Mouse (Mus musculus) heart, embryonic 12.5 days (tissue): ENCODE results near the gene Zfp319. TPM values are rescaled to one million over a fixed set of nuclear protein-coding genes. Genes with fewer than 3 reads are reported as not detected.

Source experiments
- ATAC-seq: fragments of 200-750 bp; cut with Nextera tagmentation; 2 replicates; pipeline ENCODE4 v1.8.0; 2017; ENCODE audit warnings: moderate TSS enrichment, moderate library complexity; ENCODE audit not compliant: insufficient number of reproducible peaks, low FRiP score
- H3K27ac ChIP-seq: fragments of 300-500 bp; sonication (generic); 2 replicates; pipeline ENCODE4 v1.5.1; 2016; ENCODE audit warnings: mild to moderate bottlenecking, moderate library complexity; ENCODE audit not compliant: poor library complexity, severe bottlenecking
- H3K27me3 ChIP-seq: fragments of 300-500 bp; sonication (generic); replicated peaks from 2 replicates; pipeline ENCODE4 v1.6.1; 2016; ENCODE audit warnings: mild to moderate bottlenecking, moderate library complexity
- H3K36me3 ChIP-seq: fragments of 300-500 bp; sonication (generic); 2 replicates; pipeline ENCODE4 v1.6.1; 2016; ENCODE audit warnings: mild to moderate bottlenecking, moderate library complexity
- H3K4me1 ChIP-seq: fragments of 300-500 bp; sonication (generic); replicated peaks from 2 replicates; pipeline ENCODE4 v1.6.1; 2016; ENCODE audit warnings: mild to moderate bottlenecking
- H3K4me2 ChIP-seq: fragments of 300-500 bp; sonication (generic); 2 replicates; pipeline ENCODE4 v1.6.1; 2016; ENCODE audit warnings: mild to moderate bottlenecking, moderate library complexity
- H3K4me3 ChIP-seq: fragments of 300-500 bp; sonication (generic); 2 replicates; pipeline ENCODE4 v1.5.1; 2016; ENCODE audit warnings: mild to moderate bottlenecking
- H3K9ac ChIP-seq: fragments of 300-500 bp; sonication (generic); 2 replicates; pipeline ENCODE4 v1.6.1; 2016; ENCODE audit warnings: mild to moderate bottlenecking, moderate library complexity
- H3K9me3 ChIP-seq: fragments of 300-500 bp; sonication (generic); replicated peaks from 2 replicates; pipeline ENCODE4 v1.6.1; 2016; ENCODE audit warnings: mild to moderate bottlenecking, moderate library complexity
- WGBS: fragments of 180-500 bp; shearing (Covaris S2); methylation state at CpG from one replicate; pipeline ENCODE4 v1.1.7; 2016; 5-methylcytosine and 5-hydroxymethylcytosine counted together
- polyA plus RNA-seq: library from polyadenylated mRNA; unstranded; fragments of >200 nt; fragmentation: Nextera tagmentation; extraction: Ambion mirVana; gene quantifications from 2 replicates; pipeline ENCODE4 v1.2.1, GENCODE M21; 2016

The Zfp319 gene
- polyA plus RNA-seq, 1 experiment from 2014 or later, result 8.6 TPM

DNA sequence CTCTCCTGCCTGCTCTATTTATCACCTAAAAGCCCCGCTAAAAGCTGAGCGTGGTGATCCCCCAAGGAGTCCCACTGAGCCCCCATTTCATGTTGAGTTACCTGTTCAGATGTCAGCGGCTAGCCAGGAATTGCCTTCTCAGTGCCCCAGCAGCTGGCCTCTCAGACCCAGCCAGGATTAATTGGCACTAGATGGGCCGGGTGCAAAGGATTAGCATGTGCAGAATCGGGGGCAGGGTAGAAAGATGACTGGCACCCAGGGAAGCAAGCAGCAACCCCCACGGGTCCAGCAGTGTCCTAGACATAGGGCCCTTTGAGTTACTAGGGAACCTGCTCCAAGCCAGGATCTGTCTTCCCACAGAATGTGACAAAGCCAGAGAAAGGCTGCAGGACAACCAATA is 25.3 kb downstream of the Zfp319 start, which contains the start of gene Cngb1:
Gene Cngb1, minus strand, starts transcription at position 155 of the 400 bp plus-strand sequence.
- no peaks in the 10 kb centered on the region for H3K36me3 ChIP-seq
- peaks cover 16% of the 10 kb centered on the region; the same call in 1 of the 2 replicates for H3K4me1 ChIP-seq
- no peak within 1 kb of the TSS for H3K4me2 ChIP-seq
- 39% methylated on average over 6 of the region's 6 CpGs for WGBS
- no peaks in the 10 kb centered on the region for H3K9me3 ChIP-seq
- no peak within 1 kb of the TSS for H3K4me3 ChIP-seq
- peaks cover 13% of the 10 kb centered on the region; the same call in 1 of the 2 replicates for H3K27me3 ChIP-seq
- H3K9ac ChIP-seq, result no peak within 1 kb of the TSS
- H3K27ac ChIP-seq, result no peak within 1 kb of the TSS
- ATAC-seq, result no peak

DNA sequence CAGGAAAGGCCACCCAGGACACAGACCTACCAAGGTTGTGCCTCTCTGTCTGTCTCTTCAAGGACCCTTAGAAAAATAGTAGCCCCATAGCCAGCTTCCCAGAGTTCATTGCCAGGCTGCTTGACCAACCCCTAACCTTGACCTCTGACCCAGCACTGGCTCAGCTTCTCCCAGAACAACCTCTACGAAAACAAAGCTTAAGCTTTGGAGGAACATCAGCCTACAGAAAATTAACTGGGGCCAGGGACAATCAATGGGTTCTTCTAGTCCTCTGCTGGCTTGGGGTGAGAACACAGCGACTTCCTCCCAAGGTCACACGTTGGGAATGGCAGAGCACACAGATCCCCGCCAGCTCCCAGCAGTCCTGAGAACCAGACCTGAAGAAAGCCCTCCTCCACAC is 26.2 kb downstream of the Zfp319 start:
- H3K27ac ChIP-seq, result no peak overlapping the region
- peaks cover 10% of the 10 kb centered on the region; the same call in 1 of the 2 replicates for H3K27me3 ChIP-seq
- no peak for ATAC-seq
- no peaks in the 10 kb centered on the region for H3K9me3 ChIP-seq
- H3K9ac ChIP-seq, result no peak overlapping the region
- no peak overlapping the region for H3K4me3 ChIP-seq
- no peak overlapping the region for H3K4me2 ChIP-seq
- no peaks in the 10 kb centered on the region for H3K36me3 ChIP-seq
- WGBS, result 54% methylated on average over 4 of the region's 4 CpGs
- peaks cover 16% of the 10 kb centered on the region; the same call in 1 of the 2 replicates for H3K4me1 ChIP-seq

DNA sequence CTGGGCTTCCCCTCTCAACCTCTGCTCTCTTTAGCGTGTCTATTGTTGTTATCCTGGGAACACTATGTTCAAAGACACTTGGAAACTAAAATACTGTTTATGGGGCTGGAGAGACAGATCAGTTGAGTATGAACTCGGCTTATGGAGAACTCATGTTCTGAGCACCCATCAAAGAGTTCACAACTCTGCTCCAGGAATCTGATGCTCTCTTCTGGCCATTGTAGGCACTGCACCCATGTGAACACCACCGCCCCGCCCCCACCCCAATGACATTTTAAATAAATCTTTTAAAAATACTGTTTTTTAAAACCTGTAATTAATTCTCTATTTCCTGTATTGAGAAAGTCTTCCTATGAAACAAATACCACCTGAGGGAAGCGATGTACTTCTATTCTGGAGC is 29.3 kb downstream of the Zfp319 start:
- Histone ChIP-seq H3K4me1 (0 out of 2 replicates have a peak, but pooled peaks cover 10% of the 10 kb centered on the region), H3K27me3 (peaks cover 17% of the 10 kb centered on the region; the same call in 1 of the 2 replicates), H3K9ac (no peak overlapping the region), H3K36me3 (no peaks in the 10 kb centered on the region), H3K27ac (no peak overlapping the region), H3K4me3 (no peak overlapping the region), H3K9me3 (no peaks in the 10 kb centered on the region), H3K4me2 (no peak overlapping the region)
- WGBS, result 25% methylated on average over 5 of the region's 5 CpGs
- no peak for ATAC-seq

DNA sequence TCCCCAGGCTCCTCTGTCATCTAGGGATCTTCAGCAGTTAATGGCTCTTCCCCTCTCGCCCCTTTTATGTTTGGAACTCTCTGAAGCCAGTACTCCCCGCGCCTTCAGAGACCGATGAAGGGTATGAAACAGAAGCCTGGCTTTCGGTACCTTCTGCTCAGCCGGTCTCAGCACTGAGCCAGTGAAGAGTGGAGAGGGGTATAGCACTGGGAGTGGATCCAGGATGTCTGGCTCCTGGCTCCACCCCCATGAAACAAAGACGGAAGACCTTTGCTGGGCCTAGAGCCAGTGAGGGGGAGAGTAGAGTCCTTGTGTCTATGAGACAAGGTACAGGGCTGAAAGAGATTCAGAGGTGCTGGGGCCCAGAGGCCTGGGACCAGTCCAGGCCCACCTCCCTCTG is 37.9 kb downstream of the Zfp319 start:
- Histone ChIP-seq H3K9ac (0 out of 2 replicates have a peak overlapping the region, but pooled peaks have one; percentile 3), H3K4me3 (no peak overlapping the region)
- peak; percentile 81 for ATAC-seq

DNA sequence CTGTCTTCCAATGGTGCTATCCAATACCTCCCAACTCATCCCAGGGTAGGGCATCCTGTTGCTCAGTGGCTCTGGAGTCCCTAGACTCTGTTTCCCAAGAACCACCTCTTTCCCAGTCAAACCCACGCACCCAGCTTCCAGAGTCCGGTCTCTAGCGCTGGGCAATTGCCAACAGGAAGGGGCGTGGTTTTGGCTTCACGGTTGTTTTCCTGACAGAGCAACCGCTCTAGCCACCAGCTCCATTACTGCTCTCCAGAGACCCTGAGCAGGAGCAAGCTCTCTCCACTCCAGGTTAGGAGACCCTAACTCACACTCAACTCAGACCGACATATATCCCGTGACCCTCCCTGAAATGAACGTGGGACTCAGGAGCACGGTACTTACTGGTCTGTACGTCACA is 38.6 kb downstream of the Zfp319 start:
- H3K4me1 ChIP-seq, result peaks cover 22% of the 10 kb centered on the region
- ATAC-seq, result peak; percentile 31; the same call in 1 of the 2 replicates
- WGBS, result 64% methylated on average over 11 of the region's 11 CpGs
- H3K27me3 ChIP-seq, result no peaks in the 10 kb centered on the region
- H3K4me3 ChIP-seq, result no peak overlapping the region
- no peaks in the 10 kb centered on the region for H3K36me3 ChIP-seq
- 0 out of 2 replicates have a peak, but pooled peaks cover 3% of the 10 kb centered on the region for H3K9me3 ChIP-seq
- peak overlapping the region; percentile 40; the same call in 1 of the 2 replicates for H3K4me2 ChIP-seq
- no peak overlapping the region for H3K9ac ChIP-seq
- H3K27ac ChIP-seq, result no peak overlapping the region

More for the DNA sequence above, 37.9 kb downstream of the Zfp319 start:
- Histone ChIP-seq H3K27ac (peak overlapping the region; percentile 52), H3K4me1 (peaks cover 22% of the 10 kb centered on the region), H3K4me2 (peak overlapping the region; percentile 40), H3K36me3 (no peaks in the 10 kb centered on the region), H3K9me3 (0 out of 2 replicates have a peak, but pooled peaks cover 3% of the 10 kb centered on the region), H3K27me3 (no peaks in the 10 kb centered on the region)
- WGBS, result 61% methylated on average over 7 of the region's 7 CpGs

DNA sequence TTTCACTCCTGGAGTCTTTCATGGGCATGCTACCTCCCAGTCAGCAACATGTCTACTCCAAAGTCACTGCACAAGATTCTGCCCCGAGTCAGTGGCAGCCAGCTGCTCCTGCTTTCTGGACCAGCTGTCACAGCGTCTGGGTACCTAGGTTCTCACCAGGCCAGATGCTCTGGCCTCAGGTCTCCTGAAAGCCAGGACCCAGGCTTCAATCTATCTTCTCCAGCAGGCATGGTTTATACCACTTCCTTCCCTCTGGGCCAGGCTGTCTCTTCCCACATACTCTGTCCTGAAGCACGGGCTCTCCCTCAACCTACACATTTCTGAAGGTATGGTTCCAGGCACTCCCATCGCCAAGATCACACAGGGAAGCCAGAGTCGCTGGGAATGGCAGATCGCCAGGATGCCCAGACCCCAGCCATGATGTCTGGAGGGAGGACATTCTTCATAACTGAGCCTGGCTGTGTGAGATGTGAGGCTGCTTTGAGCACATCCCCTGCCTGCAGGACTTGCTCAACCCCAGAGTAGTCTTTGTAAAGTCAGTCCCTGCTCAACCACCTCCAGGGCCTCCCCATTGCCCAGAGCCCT is 42.6 kb downstream of the Zfp319 start:
- Histone ChIP-seq H3K4me1 (peaks cover 16% of the 10 kb centered on the region), H3K27me3 (no peaks in the 10 kb centered on the region), H3K4me2 (no peak overlapping the region), H3K9ac (no peak overlapping the region), H3K9me3 (peaks cover 3% of the 10 kb centered on the region; the same call in 1 of the 2 replicates), H3K4me3 (no peak overlapping the region), H3K27ac (no peak overlapping the region), H3K36me3 (no peaks in the 10 kb centered on the region)
- WGBS, result 58% methylated on average over 6 of the region's 6 CpGs
- ATAC-seq, result no peak

DNA sequence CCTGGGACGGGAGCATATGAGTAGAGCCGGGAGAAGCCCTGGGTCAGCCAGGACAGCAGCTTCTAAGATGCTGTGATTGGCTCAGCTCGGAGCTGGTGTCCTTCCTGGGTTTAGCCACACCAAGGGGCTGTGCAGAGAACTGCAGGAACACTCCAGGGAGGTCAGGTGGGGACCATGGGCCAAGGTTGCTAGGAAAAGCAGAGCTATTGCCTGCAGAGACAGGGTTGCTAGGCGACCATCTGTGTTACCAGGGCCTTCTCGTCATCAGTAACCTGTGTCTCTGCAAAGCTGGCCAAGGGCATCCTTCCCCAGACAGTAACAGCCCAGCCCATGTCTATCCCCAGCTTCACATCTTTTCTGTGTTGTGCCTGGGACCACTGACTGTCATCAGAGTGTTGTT is 50.3 kb downstream of the Zfp319 start:
- peak; percentile 39; the same call in 1 of the 2 replicates for ATAC-seq
- H3K27me3 ChIP-seq, result no peaks in the 10 kb centered on the region
- H3K36me3 ChIP-seq, result no peaks in the 10 kb centered on the region
- H3K4me2 ChIP-seq, result no peak overlapping the region
- WGBS, result 50% methylated on average over 5 of the region's 5 CpGs
- no peak overlapping the region for H3K9ac ChIP-seq
- H3K4me3 ChIP-seq, result no peak overlapping the region
- H3K9me3 ChIP-seq, result no peaks in the 10 kb centered on the region; the same call in 1 of the 2 replicates
- H3K27ac ChIP-seq, result no peak overlapping the region
- H3K4me1 ChIP-seq, result peaks cover 11% of the 10 kb centered on the region

Other genes with a start within 250 kb of the Zfp319 start
- gene Kifc3, start 129.1 kb downstream of the Zfp319 start, polyA plus RNA-seq, result 13.4 and 16.4 TPM in 2 replicates
- 0.26 and 1.0 TPM in 2 replicates for gene Cngb1, start 25.4 kb downstream of the Zfp319 start, polyA plus RNA-seq
- gene Tepp, start 21.4 kb downstream of the Zfp319 start, polyA plus RNA-seq, result 0.53 TPM in 1 of 2 replicates, not detected in the other
- 25.5 and 26.5 TPM in 2 replicates for gene Usb1, start 334 bp upstream of the Zfp319 start, polyA plus RNA-seq
- 86.0 and 86.6 TPM in 2 replicates for gene Mmp15, start 20.3 kb upstream of the Zfp319 start, polyA plus RNA-seq
- gene Cfap20, start 102.9 kb upstream of the Zfp319 start, polyA plus RNA-seq, result 151 and 153 TPM in 2 replicates
- gene Csnk2a2, start 158.1 kb upstream of the Zfp319 start, polyA plus RNA-seq, result 8.2 and 8.7 TPM in 2 replicates
- gene Ccdc113, start 202.1 kb upstream of the Zfp319 start, polyA plus RNA-seq, result 3.2 and 3.7 TPM in 2 replicates
- not detected in 2 replicates for gene Prss54, start 244.4 kb upstream of the Zfp319 start, polyA plus RNA-seq